Mouse (Mus musculus) liver, embryonic 14.5 days (tissue): ENCODE data around the gene Igf2.

Experiments used
- CTCF ChIP-seq: IDR thresholded peaks from 2 replicates; pipeline ENCODE4 v1.5.1; 2016; ENCODE audit warnings: antibody characterized with exemption, low read depth, control low read depth
- EP300 ChIP-seq: IDR thresholded peaks from 2 replicates; pipeline ENCODE4 v1.6.1; 2016; ENCODE audit warnings: antibody characterized with exemption, low read depth

- TF ChIP-seq CTCF (no peak), EP300 (no peak)
These were observed 44.4 kb downstream of the Igf2 start for GRCm38 (mm10) chr7:142622180-142622579.
